20 mouse cellular contexts compared by ENCODE assay signal in the genomic region with DNA sequence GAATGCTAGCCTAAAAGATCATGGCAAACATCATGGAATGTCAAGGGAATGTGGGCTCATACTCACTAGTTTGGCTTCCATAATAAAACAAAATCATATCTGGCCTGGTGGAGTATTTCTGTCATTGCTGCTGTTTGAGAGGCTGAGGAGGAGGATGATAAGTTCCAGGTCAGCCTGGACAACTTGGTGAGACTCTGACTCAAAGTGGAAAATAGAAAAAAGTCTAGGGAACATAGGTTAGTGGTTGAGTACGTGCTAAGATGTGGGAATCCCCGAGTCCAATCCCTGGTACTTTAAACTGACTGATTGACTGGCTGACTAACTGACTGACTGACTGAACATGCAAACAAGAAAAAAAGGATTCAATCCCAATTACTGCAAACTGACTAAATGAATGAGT.
DNase-seq lines count a peak whose midpoint lies in the region; TF ChIP-seq lines count a peak whose summit lies in the region.
"Had no signal": no experiment of that assay in that cellular context is flagged by ENCODE, and none has a peak within 500 bp of the region (broad histone marks: within the 10 kb centered on the region; RNA-seq: fewer than 3 reads in every experiment).

No protein-coding gene starts in this region.

- no peaks in the 10 kb centered on the region for H3K27me3 ChIP-seq in heart, embryonic 10.5 days (ENCODE audit: insufficient read depth, poor library complexity, severe bottlenecking)
- no peaks in the 10 kb centered on the region for H3K27me3 ChIP-seq in myocyte (ENCODE audit: control insufficient read depth, insufficient read depth, insufficient read length)
- H3K27me3 ChIP-seq: embryonic facial prominence, embryonic 13.5 days; embryonic facial prominence, embryonic 15.5 days; forebrain, embryonic 12.5 days; Patski had no signal

- H3K36me3 ChIP-seq in heart, embryonic 10.5 days = peaks cover 4% of the 10 kb centered on the region; the same call in 1 of the 2 replicates
- H3K36me3 ChIP-seq in myocyte (ENCODE audit: control insufficient read depth, insufficient read depth) = no peaks in the 10 kb centered on the region
- H3K36me3 ChIP-seq: embryonic facial prominence, embryonic 13.5 days; embryonic facial prominence, embryonic 15.5 days; forebrain, embryonic 10.5 days; forebrain, embryonic 12.5 days had no signal

- peak overlapping the region; percentile 45 for H3K4me2 ChIP-seq in myocyte (ENCODE audit: low read depth)
- H3K4me2 ChIP-seq: embryonic facial prominence, embryonic 13.5 days; embryonic facial prominence, embryonic 15.5 days; forebrain, embryonic 12.5 days had no signal

- no peak overlapping the region for H3K4me3 ChIP-seq in heart, embryonic 10.5 days
- no peak overlapping the region for H3K4me3 ChIP-seq in embryonic fibroblast, embryonic 13.5 days (ENCODE audit: insufficient read depth, low read length)
- no peak overlapping the region for H3K4me3 ChIP-seq in myocyte
- H3K4me3 ChIP-seq: embryonic facial prominence, embryonic 13.5 days; embryonic facial prominence, embryonic 15.5 days; forebrain, embryonic 10.5 days; forebrain, embryonic 12.5 days had no signal

- no peak for TF ChIP-seq CTCF in embryonic fibroblast, embryonic 13.5 days (IDR thresholded peaks at IDR 0.05; ENCODE audit: borderline replicate concordance, insufficient read depth, low read length)

- no peaks in the 10 kb centered on the region for H3K9me3 ChIP-seq in heart, embryonic 10.5 days

- no peak overlapping the region for H3ac ChIP-seq in myocyte (ENCODE audit: control insufficient read depth, insufficient read length)

- TF ChIP-seq POLR2A in embryonic fibroblast, embryonic 13.5 days (IDR thresholded peaks at IDR 0.05; ENCODE audit: low read depth, low read length) = no peak
- no peak for TF ChIP-seq POLR2A in myocyte (IDR thresholded peaks at IDR 0.05; ENCODE audit: insufficient read length, low read depth)

- H3K79me2 ChIP-seq in myocyte (ENCODE audit: control insufficient read depth, insufficient read depth) = no peaks in the 10 kb centered on the region

- H3K4me1 ChIP-seq in heart, embryonic 10.5 days = no peaks in the 10 kb centered on the region
- peaks cover 14% of the 10 kb centered on the region for H3K4me1 ChIP-seq in embryonic fibroblast, embryonic 13.5 days (ENCODE audit: control insufficient read depth, insufficient read depth, low read length)
- H3K4me1 ChIP-seq: embryonic facial prominence, embryonic 13.5 days; embryonic facial prominence, embryonic 15.5 days; forebrain, embryonic 10.5 days; forebrain, embryonic 12.5 days had no signal

- no peak overlapping the region for H3K27ac ChIP-seq in heart, embryonic 10.5 days
- peak overlapping the region; percentile 93 for H3K27ac ChIP-seq in embryonic fibroblast, embryonic 13.5 days (ENCODE audit: insufficient read depth, low read length)
- H3K27ac ChIP-seq: embryonic facial prominence, embryonic 13.5 days; embryonic facial prominence, embryonic 15.5 days; forebrain, embryonic 10.5 days; forebrain, embryonic 12.5 days had no signal

- peak; percentile 38 for DNase-seq in heart, embryonic 10.5 days (ENCODE audit: low spot score)
- DNase-seq in heart, adult 18-20 months = no peak
- no peak for DNase-seq in yolk sac, embryonic 10.5 days (ENCODE audit: low spot score)
- no peak for DNase-seq in left cerebral cortex, adult 11 months (ENCODE audit: low spot score)
- DNase-seq: adrenal gland, adult 8-10 months; adrenal gland, postnatal 14 days; cerebellum, adult 11 months; cerebellum, adult 18-20 months; cerebellum, adult 8-10 months; cerebellum, adult 9-11 months; cerebellum, postnatal 14 days; cerebellum, postnatal 36 days; embryo, embryonic 11 days had no signal

- WGBS in heart, embryonic 10.5 days = 69% methylated on average over 2 of the region's 2 CpGs

TF ChIP-seq in myocyte, 11 proteins besides CTCF, POLR2A, EP300 and RAD21:
- TF ChIP-seq MYOD1 (IDR thresholded peaks at IDR 0.05; ENCODE audit: control insufficient read depth in 1 of 3, insufficient read length in 2 of 3, low read depth in 2 of 3) (no peak), MAX (IDR thresholded peaks at IDR 0.05; ENCODE audit: low read depth) (no peak), SRF (IDR thresholded peaks at IDR 0.05; ENCODE audit: control insufficient read depth, insufficient read length, low read depth) (no peak), CEBPB (IDR thresholded peaks at IDR 0.05; ENCODE audit: insufficient read depth, poor library complexity, severe bottlenecking) (no peak), TCF12 (IDR thresholded peaks at IDR 0.05; ENCODE audit: insufficient read depth, poor library complexity, severe bottlenecking) (no peak)
